Mouse (Mus musculus): Measurements from ENCODE around the gene Acot8.

DNA sequence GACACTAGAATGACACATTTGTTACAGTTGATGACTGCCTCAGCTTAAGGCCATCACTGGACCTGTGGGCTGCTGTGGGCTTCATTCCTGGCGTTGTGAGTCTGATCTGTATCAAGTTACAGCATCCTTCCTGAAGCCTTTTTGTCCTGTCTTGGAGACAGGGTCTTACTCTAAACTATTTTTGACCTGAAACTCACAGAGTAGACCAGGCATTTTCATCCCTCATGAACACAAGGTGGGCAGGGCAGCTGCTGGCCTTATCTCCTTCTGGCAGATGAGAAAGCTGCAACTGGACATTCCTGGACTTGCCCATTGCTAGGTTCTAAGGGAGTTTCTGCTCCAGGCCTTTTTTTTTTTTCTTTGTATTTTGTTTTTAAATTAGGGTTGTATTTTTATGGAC, 46.0 kb downstream of the Acot8 start:
- TF ChIP-seq CTCF (IDR thresholded peaks at IDR 0.05; ENCODE audit: extremely low read depth, insufficient read depth, insufficient read length, insufficient replicate concordance) (no peak), POLR2A (IDR thresholded peaks at IDR 0.05; ENCODE audit: low read depth, low read length) (no peak)

Measured in spleen, adult 2 months (tissue).